Mouse (Mus musculus) left cerebral cortex, postnatal 14 days (tissue): Measurements from ENCODE around the gene Ngef. TPM values are rescaled to one million over a fixed set of nuclear protein-coding genes. Genes with fewer than 3 reads are reported as not detected.

Source experiments
- DNase-seq, 2 experiments: peaks; one replicate each; pipeline ENCODE4 v3.0.0; 2021 to 2022; ENCODE audit warnings: low spot score in 2 of 2, mixed read lengths in 1 of 2
- intact Hi-C: fragments of 180-260 bp; cut with DNase I; formaldehyde crosslinking; loops from one replicate; pipeline ENCODE4 v1.15.1; 2025
- total RNA-seq, 2 experiments: library from RNA; stranded (reverse); gene quantifications; 2 replicates each; pipeline ENCODE4 v1.2.3; 2021

Gene Ngef
- total RNA-seq, 2 experiments from 2014 or later, result 261 to 278 TPM

DNA sequence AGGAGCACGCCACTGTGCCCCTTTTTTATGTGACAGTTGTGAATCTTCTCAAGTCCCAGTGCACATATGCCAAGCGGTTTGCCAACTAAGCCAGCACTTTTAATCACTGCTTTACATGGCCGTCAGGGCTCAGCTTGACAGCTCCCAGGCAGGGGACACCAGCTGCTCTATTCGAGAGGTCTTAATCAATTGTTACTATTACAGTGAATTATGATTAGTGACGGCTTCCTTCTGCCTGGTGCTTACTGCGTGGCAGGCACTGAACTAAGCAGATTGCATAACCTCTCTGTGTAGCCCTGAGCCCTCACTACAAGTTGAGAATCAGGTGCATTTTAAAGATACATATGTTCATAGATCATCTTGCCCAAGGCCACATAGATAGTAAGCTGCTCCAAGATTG, 683 bp upstream of the Ngef start:
- no peak for DNase-seq
- intact Hi-C loops, result no loop called here

DNA sequence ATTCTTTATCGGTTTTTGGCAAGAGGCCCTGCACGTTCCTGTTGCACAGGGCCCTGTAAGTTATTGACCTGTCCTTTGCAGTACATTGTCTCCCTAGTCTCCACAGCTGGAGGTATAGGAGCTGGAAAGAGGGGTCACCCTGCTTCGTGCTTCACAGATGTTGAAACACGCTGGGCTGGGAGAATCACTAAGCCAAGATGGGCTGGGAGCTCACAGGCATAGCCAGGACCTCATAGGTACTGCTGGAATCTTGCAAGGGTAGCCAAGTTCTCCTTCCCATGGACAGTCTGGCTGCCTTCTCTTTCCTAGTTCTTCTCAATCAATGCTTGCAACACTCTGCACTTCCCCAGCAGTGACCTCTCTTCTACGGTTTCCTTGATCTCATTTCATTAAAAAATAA, 409 bp downstream of the Ngef start:
- intact Hi-C loops, result no loop called here
- DNase-seq, result no peak

GRCm38 (mm10) chr1:87568398-87568797, 5.3 kb downstream of the Ngef start:
- no peak for DNase-seq
- intact Hi-C loops, result no loop called here

- DNase-seq, result no peak
- intact Hi-C loops, result no loop called here
These were observed 7.9 kb downstream of the Ngef start for GRCm38 (mm10) chr1:87565760-87566159.

GRCm38 (mm10) chr1:87562967-87563366, 10.7 kb downstream of the Ngef start:
- no peak for DNase-seq
- intact Hi-C loops, result no loop called here

GRCm38 (mm10) chr1:87553586-87553985, 20.1 kb downstream of the Ngef start:
- intact Hi-C loops, result no loop called here
- no peak for DNase-seq

DNA sequence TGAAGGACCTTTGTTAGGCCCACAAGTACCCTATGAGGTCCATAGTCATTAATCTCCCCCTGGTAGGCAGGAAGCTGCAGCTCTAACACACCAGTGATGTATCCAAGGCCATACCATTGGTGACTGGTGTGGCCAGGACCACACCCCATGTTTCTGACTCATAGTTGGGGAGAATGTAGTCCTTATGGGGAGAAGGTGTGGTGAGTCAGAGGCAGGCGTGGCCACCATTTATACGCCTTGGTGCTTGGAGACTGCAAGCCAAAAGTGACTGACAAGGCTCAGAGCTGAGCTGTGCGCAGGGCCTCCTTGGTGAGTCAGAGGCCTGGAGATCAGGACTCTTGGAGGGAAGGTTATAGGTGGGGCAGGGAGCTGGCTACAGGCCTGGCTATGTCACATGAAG, 22.7 kb downstream of the Ngef start:
- intact Hi-C loops, result no loop called here
- no peak for DNase-seq

DNA sequence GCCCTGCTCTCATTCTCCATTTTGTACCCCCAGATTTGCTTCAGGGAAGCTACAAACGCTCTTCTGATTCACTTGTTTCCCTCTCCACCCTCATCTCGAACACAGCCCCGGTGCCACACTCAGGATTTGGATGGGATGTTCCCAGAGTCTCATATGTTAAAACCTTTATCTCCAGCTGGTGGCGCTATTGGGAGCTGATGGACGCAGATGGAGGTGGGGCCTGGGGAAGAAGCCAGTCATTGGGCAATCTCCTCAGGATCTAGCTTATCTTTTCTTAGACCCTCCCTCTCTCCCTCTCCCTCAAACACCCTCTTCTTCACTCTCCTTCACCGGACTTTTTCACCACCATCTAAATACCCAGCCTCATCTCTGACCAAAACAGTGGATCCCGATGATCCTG, 32.1 kb downstream of the Ngef start:
- intact Hi-C loops, result no loop called here
- DNase-seq, result peak; percentile 55 to 65

GRCm38 (mm10) chr1:87537008-87537407, 36.7 kb downstream of the Ngef start:
- intact Hi-C loops, result no loop called here
- peak in 1 of 2 experiments; percentile 46 for DNase-seq

GRCm38 (mm10) chr1:87534118-87534517, 39.6 kb downstream of the Ngef start:
- intact Hi-C loops, result no loop called here
- peak in 1 of 2 experiments; percentile 54 for DNase-seq

- DNase-seq, result no peak
- intact Hi-C loops, result no loop called here
These were observed 41.3 kb downstream of the Ngef start for GRCm38 (mm10) chr1:87532346-87532745.

DNA sequence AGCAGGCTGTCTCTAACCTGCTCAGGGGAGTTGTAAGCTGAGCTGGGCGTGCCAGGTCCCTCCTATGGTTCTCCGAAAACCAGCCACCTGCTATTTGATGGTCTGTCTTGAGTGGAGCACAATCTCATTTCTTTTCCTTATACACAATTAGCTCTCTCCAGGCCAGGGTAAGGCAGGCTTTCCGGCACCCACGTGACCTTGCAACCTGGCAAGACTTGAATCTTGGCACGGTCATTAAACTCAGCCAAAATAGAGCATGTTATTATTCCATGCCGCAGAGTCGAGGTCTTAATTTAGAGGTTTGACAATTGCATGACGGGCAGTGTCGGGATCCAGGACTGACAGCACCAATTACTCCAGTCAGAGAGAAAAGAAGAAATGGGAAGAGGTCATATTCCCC, 46.5 kb downstream of the Ngef start:
- intact Hi-C loops, result no loop called here

GRCm38 (mm10) chr1:87525041-87525440, 48.6 kb downstream of the Ngef start:
- DNase-seq, result no peak
- intact Hi-C loops, result no loop called here

More for the DNA sequence above, 46.5 kb downstream of the Ngef start:
- no peak for DNase-seq

DNA sequence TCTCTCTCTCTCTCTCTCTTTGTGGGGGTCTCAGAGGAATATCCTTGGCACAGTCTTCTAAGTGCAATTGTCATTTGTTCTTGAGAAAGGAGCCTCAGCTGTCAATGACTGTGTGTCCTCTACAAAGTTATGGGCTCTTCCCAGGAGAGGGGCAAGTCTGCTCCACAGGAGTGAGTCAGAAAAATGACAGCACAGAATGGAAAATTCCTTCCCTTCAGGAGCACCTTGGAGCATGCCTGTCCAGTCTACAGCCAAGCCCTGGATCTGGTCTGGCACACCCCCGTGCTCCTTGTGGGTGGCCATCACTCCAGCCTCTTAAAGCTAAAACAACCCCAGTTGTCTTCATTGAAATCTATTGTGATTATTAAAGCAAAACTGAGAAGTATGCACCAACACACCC, 52.1 kb downstream of the Ngef start:
- no peak for DNase-seq
- intact Hi-C loops, result no loop called here

DNA sequence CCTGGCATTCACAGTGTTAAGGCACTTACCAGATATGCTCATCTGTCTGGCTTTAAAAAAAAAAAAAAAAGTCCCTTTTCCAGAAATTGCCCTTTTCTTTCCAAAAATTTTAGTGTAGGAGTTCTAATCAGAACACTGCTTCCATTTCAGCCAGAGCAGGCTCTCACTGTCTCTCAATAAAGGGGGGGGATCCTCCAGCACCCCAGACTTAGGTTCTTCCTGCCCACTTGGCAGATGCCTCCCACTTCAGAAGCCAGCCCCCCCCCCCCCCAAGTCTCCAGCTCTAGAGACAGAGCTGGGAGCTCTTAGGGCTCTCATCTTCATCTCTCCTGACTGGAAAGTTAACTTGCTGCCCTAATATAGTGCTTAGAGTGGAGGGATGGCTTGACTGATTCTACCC, 53.2 kb downstream of the Ngef start:
- DNase-seq, result no peak
- intact Hi-C loops, result no loop called here

DNA sequence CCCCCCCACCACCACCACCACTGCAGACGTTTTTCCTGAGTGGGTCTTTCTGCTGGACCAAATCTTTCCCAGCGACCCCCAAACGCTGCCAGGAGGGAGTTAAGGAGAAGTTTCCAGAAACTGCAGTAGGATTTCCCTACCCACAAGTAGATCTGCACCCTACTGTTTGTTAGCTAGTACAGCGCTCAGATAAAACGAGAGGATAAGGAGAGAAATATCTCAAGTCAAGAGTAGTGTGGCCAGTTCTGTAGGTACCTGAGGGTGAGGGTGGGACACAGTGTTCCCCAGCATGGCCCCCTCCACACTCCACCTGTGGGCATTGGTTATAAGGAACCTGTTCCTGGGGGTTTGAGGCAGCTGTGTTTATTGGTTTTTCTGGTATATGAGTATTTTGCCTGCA, 62.8 kb downstream of the Ngef start:
- no peak for DNase-seq
- intact Hi-C loops, result no loop called here

DNA sequence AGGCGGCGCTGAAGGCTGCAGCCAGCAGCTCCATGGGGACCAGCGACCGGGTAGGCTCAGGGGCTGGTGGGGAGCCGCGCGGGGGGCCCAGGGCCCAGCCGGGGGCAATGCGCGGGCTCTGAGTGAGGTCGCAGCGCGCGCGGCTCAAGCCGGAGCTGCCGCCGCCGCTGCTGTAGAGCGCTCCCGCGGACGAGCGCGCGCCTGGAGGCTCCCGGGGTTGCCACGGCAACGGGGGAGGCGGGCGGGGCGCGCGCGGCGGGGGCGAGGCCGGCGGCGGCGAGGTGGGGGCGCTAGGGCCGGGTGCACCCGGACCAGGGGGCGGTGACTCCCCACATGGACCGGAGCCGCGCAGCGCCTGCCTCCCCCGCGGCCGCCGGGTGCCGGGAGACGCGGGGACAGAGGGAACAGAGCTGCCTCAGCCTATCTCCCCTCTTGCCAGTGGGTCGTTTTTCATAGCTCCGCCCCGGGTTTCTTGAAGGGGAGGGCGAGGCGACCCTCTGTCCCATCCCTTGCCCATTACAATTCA, 63.4 kb downstream of the Ngef start:
- intact Hi-C loops, result no loop called here
- peak; percentile 65 to 78 for DNase-seq

GRCm38 (mm10) chr1:87509561-87510165, 64.0 kb downstream of the Ngef start, which contains the start of gene Neu2:
Neu2 (plus strand) TSS chr1:87509889.
- intact Hi-C loops, result no loop called here
- no peak for DNase-seq

DNA sequence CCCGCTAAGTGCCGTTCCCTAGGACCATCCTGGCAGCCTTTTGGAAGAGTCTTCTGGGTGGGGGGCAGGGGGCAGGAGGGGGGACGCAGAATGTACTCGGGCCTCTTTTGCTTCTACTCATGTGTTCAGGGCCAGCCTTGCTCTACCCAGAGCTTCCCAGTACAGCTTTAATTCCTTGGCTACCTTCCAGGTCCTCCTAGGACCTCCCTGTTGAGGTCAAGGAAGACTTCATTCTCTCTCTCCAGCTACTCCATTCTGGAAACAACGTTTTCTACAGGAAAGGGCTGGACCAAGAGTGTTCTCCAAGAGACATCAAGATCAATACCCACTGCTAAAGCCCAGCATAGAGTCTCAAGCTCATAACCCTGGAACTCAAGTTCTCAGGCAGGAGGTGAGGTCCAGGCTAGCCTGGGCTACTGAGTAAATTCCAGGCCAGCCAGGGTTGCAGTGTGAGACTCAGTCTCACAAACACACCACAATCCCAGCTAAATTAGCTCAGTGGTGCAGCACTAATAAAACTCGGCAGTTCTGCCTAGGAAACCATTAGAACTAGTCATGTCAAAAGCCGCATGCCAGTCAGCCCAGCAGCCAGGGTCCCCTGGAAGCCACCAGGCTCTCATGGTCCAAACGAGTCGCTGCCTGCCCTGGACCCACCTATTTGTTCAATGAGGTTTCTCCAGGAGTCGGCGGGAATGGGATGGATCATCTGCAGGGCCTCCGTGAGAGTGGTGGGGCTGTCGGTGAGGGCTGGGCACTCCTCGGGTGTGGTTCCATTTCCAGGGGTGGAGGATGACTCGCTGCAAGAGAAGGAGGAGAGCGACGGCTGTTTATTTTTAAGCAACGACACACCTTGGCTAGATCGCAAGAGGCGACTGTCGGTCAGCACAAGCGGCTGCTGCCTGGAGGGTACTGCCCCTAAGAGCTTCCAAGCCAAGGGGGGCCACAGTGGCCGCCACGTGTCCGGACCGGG, 64.8 kb downstream of the Ngef start:
- intact Hi-C loops, result no loop called here
- DNase-seq, result no peak

GRCm38 (mm10) chr1:87507857-87508256, 65.8 kb downstream of the Ngef start:
- DNase-seq, result no peak
- intact Hi-C loops, result no loop called here

DNA sequence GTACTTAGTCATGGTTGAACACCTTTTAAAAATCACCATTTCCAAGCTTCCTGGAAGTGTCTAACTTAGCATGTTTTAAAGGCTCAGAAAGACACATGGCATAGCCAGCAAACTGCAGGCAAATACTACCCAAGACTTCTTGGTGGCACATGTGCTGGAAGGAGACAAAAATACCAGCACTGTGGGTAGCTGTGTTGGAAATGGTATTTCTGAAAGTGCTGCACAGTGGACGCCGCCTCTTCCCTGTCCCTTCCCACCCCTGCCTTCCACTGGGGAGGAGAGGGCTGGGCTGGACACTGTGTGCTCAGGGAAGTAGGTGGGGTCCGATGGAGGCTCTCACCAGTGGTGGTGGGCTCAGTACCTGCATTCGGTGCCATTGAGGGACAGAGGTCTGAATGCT, 68.1 kb downstream of the Ngef start:
- intact Hi-C loops, result no loop called here

More for the DNA sequence above, 68.1 kb downstream of the Ngef start:
- DNase-seq, result no peak
